Mouse (Mus musculus) midbrain, embryonic 14.5 days (tissue): ENCODE results near the gene Upk1b. TPM values are rescaled to one million over a fixed set of nuclear protein-coding genes. Genes with fewer than 3 reads are reported as not detected.

Experiments
- ATAC-seq: fragments of 200-750 bp; cut with Nextera tagmentation; 2 replicates; pipeline ENCODE4 v1.8.0; 2017; ENCODE audit warnings: moderate number of reproducible peaks, moderate library complexity; ENCODE audit not compliant: low FRiP score, low TSS enrichment
- DNase-seq: peaks from one replicate; pipeline ENCODE4 v3.0.0-alpha.2; 2015
- H3K27ac ChIP-seq: fragments of 300-500 bp; sonication (generic); replicated peaks from 2 replicates; pipeline ENCODE4 v1.5.1; 2014; ENCODE audit warnings: mild to moderate bottlenecking, low read depth, low read length, moderate library complexity
- H3K27me3 ChIP-seq: fragments of 300-500 bp; sonication (generic); 2 replicates; pipeline ENCODE4 v1.6.1; 2014; ENCODE audit warnings: low read length, control low read depth, mixed read lengths; ENCODE audit not compliant: control insufficient read depth, insufficient read depth
- H3K36me3 ChIP-seq: fragments of 300-500 bp; sonication (generic); 2 replicates; pipeline ENCODE4 v1.6.1; 2014; ENCODE audit warnings: low read length, control low read depth; ENCODE audit not compliant: control insufficient read depth, insufficient read depth
- H3K4me1 ChIP-seq: fragments of 300-500 bp; sonication (generic); 2 replicates; pipeline ENCODE4 v1.6.1; 2014; ENCODE audit warnings: mild to moderate bottlenecking, antibody characterized with exemption, low read length, control low read depth; ENCODE audit not compliant: control insufficient read depth, insufficient read depth
- H3K4me2 ChIP-seq: fragments of 300-500 bp; sonication (generic); 2 replicates; pipeline ENCODE4 v1.6.1; 2014; ENCODE audit warnings: mild to moderate bottlenecking, low read length, moderate library complexity
- H3K4me3 ChIP-seq: fragments of 300-500 bp; sonication (generic); replicated peaks from 2 replicates; pipeline ENCODE4 v1.5.1; 2014; ENCODE audit warnings: low read depth, low read length
- H3K9ac ChIP-seq: fragments of 300-500 bp; sonication (generic); replicated peaks from 2 replicates; pipeline ENCODE4 v1.6.1; 2014; ENCODE audit warnings: mild to moderate bottlenecking, low read length, moderate library complexity
- H3K9me3 ChIP-seq: fragments of 300-500 bp; sonication (generic); 2 replicates; pipeline ENCODE4 v1.6.1; 2016; ENCODE audit warnings: low read length, control low read depth, mixed read lengths; ENCODE audit not compliant: control insufficient read depth
- WGBS: fragments of 180-500 bp; shearing (Covaris S2); extraction: QIAGEN DNeasy Blood & Tissue Kit; methylation state at CpG from one replicate; pipeline ENCODE4 v1.1.7; 2014; 5-methylcytosine and 5-hydroxymethylcytosine counted together
- polyA plus RNA-seq: library from polyadenylated mRNA; unstranded; fragments of >200 nt; fragmentation: Nextera tagmentation; extraction: Ambion mirVana; gene quantifications from 2 replicates; pipeline ENCODE4 v1.2.1, GENCODE M21; 2014

Gene Upk1b
- polyA plus RNA-seq, 1 experiment from 2014 or later, result 0.36 TPM

GRCm38 (mm10) chr16:38724256-38724655, 75.9 kb downstream of the Upk1b start:
- no peaks in the 10 kb centered on the region for H3K36me3 ChIP-seq
- H3K9ac ChIP-seq, result no peak overlapping the region
- H3K27me3 ChIP-seq, result no peaks in the 10 kb centered on the region
- ATAC-seq (no peak), DNase-seq (no peak)
- H3K4me1 ChIP-seq, result no peaks in the 10 kb centered on the region
- no peak overlapping the region for H3K4me3 ChIP-seq
- 91% methylated on average over 8 of the region's 8 CpGs for WGBS
- H3K9me3 ChIP-seq, result no peaks in the 10 kb centered on the region
- H3K27ac ChIP-seq, result no peak overlapping the region
- no peak overlapping the region for H3K4me2 ChIP-seq

Other genes starting within 250 kb of the Upk1b start
- gene Tmem39a, start 241.6 kb downstream of the Upk1b start, polyA plus RNA-seq, result 35.6 and 38.6 TPM in 2 replicates
- gene Arhgap31, start 87.1 kb downstream of the Upk1b start, polyA plus RNA-seq, result 2.0 and 6.3 TPM in 2 replicates
- gene B4galt4, start 58.1 kb downstream of the Upk1b start, polyA plus RNA-seq, result 29.6 and 31.9 TPM in 2 replicates
- gene 4930435E12Rik, start 28.4 kb upstream of the Upk1b start, polyA plus RNA-seq, result not detected in 2 replicates
- gene Igsf11, start 92.3 kb upstream of the Upk1b start, polyA plus RNA-seq, result 2.5 and 2.9 TPM in 2 replicates